In the genomic region with DNA sequence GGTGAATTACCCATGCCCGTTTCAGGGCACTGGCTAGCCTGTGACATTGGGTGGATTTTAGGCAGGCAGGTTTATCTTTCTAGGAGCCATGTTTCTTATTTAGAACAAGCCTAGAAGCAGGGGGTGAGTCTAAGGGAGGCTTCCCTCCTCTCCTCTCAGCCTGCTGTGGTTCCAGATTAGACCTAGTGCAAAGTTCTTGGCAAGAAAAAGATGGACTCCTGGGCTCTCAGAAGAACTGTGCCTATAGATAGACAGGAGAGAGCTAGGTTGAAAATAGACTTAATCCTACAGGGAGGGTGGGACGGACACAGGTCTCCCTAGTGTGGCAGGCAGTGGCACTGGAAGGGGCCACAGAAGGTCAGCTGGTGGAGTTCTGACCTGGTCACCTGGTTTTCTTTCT, we compare ENCODE assay signal across 23 mouse cellular contexts.
DNase-seq lines count a peak whose midpoint lies in the region; ATAC-seq lines count a peak whose summit lies in the region.
"Had no signal": no experiment of that assay in that cellular context is flagged by ENCODE, and none has a peak within 500 bp of the region (broad histone marks: within the 10 kb centered on the region; RNA-seq: fewer than 3 reads in every experiment).

No protein-coding gene starts in this region.

- ATAC-seq in frontal cortex, adult (ENCODE audit: low TSS enrichment), result peak; percentile 45
- 0 out of 2 replicates have a peak, but pooled peaks have one; percentile 47 for ATAC-seq in erythroid progenitor cell, adult 5-6 weeks (replicated peaks; ENCODE audit: low FRiP score, poor library complexity, severe bottlenecking)
- ATAC-seq: forebrain, embryonic 13.5 days; forebrain, embryonic 16.5 days; hindbrain, postnatal 0 days; inflammation-experienced regulatory T-cells, adult 6 months; intestine, embryonic 16.5 days; Patski had no signal

- DNase-seq in frontal cortex, postnatal 25 days (ENCODE audit: low spot score in 2 of 2), result no peak
- peak; percentile 61 for DNase-seq in brain, adult 2 months (ENCODE audit: low read depth, low spot score)
- no peak for DNase-seq in retina, postnatal 1 day
- DNase-seq in layer of hippocampus, adult 8-10 months (ENCODE audit: low spot score in 2 of 2), result no peak
- DNase-seq: adrenal gland, postnatal 10 days; adrenal gland, postnatal 36 days; B cell, adult 2 months; cerebellum, adult 11 months; cerebellum, adult 8-10 months; cerebellum, postnatal 10 days; cerebellum, postnatal 36 days; gastrocnemius, postnatal 36 days; heart, adult 2 months; heart, postnatal 14 days; heart, postnatal 4 days had no signal
